Mouse (Mus musculus): Measurements from ENCODE around the gene Arhgap17. TPM values are rescaled to one million over a fixed set of nuclear protein-coding genes. Genes with fewer than 3 reads are reported as not detected.

Arhgap17 gene
- polyA plus RNA-seq, 1 experiment, result 51.0 TPM

- H3K4me1 ChIP-seq, result peaks cover 78% of the 10 kb centered on the region
Observed at GRCm38 (mm10) chr7:123326062-123326461, 43.7 kb downstream of the Arhgap17 start.

GRCm38 (mm10) chr7:123324105-123324504, 45.6 kb downstream of the Arhgap17 start:
- Histone ChIP-seq H3K36me3 (replicated peaks; ENCODE audit: low read length) (peaks cover 89% of the 10 kb centered on the region), H3K9me3 (no peaks in the 10 kb centered on the region), H3K4me3 (replicated peaks) (no peak overlapping the region), H3K27me3 (replicated peaks) (no peaks in the 10 kb centered on the region), H3K4me1 (peaks cover 61% of the 10 kb centered on the region)
- TF ChIP-seq FLI1 (IDR thresholded peaks at IDR 0.05; ENCODE audit: low read length) (no peak), GATA1 (IDR thresholded peaks at IDR 0.05; ENCODE audit: borderline replicate concordance, low read length) (no peak)

More at GRCm38 (mm10) chr7:123326062-123326461, 43.7 kb downstream of the Arhgap17 start:
- no peaks in the 10 kb centered on the region for H3K27me3 ChIP-seq (replicated peaks)
- no peak overlapping the region for H3K4me3 ChIP-seq (replicated peaks)
- TF ChIP-seq GATA1 (IDR thresholded peaks at IDR 0.05; ENCODE audit: borderline replicate concordance, low read length), result no peak
- no peak for TF ChIP-seq FLI1 (IDR thresholded peaks at IDR 0.05; ENCODE audit: low read length)
- no peaks in the 10 kb centered on the region for H3K9me3 ChIP-seq
- H3K36me3 ChIP-seq (replicated peaks; ENCODE audit: low read length), result peaks cover 89% of the 10 kb centered on the region

- Histone ChIP-seq H3K36me3 (replicated peaks; ENCODE audit: low read length) (peaks cover 92% of the 10 kb centered on the region), H3K27me3 (replicated peaks) (no peaks in the 10 kb centered on the region), H3K4me3 (replicated peaks) (no peak overlapping the region), H3K4me1 (peaks cover 58% of the 10 kb centered on the region), H3K9me3 (no peaks in the 10 kb centered on the region)
- TF ChIP-seq FLI1 (IDR thresholded peaks at IDR 0.05; ENCODE audit: low read length) (no peak), GATA1 (IDR thresholded peaks at IDR 0.05; ENCODE audit: borderline replicate concordance, low read length) (no peak)
Observed at GRCm38 (mm10) chr7:123323388-123323787, 46.3 kb downstream of the Arhgap17 start.

- H3K4me1 ChIP-seq, result peaks cover 50% of the 10 kb centered on the region
- H3K36me3 ChIP-seq (replicated peaks; ENCODE audit: low read length), result peaks cover 91% of the 10 kb centered on the region
- H3K4me3 ChIP-seq (replicated peaks), result peak overlapping the region; percentile 48
- H3K9me3 ChIP-seq, result no peaks in the 10 kb centered on the region
- no peaks in the 10 kb centered on the region for H3K27me3 ChIP-seq (replicated peaks)
- no peak for TF ChIP-seq GATA1 (IDR thresholded peaks at IDR 0.05; ENCODE audit: borderline replicate concordance, low read length)
- no peak for TF ChIP-seq FLI1 (IDR thresholded peaks at IDR 0.05; ENCODE audit: low read length)
Observed at GRCm38 (mm10) chr7:123322452-123323121, 47.1 kb downstream of the Arhgap17 start.

GRCm38 (mm10) chr7:123312738-123313137, 57.0 kb downstream of the Arhgap17 start:
- TF ChIP-seq GATA1 (IDR thresholded peaks at IDR 0.05; ENCODE audit: borderline replicate concordance, low read length) (no peak), FLI1 (IDR thresholded peaks at IDR 0.05; ENCODE audit: low read length) (no peak)
- no peaks in the 10 kb centered on the region for H3K9me3 ChIP-seq
- peaks cover 94% of the 10 kb centered on the region for H3K36me3 ChIP-seq (replicated peaks; ENCODE audit: low read length)
- no peaks in the 10 kb centered on the region for H3K27me3 ChIP-seq (replicated peaks)
- H3K4me1 ChIP-seq, result peaks cover 25% of the 10 kb centered on the region
- no peak overlapping the region for H3K4me3 ChIP-seq (replicated peaks)

GRCm38 (mm10) chr7:123311836-123312235, 57.9 kb downstream of the Arhgap17 start:
- peaks cover 25% of the 10 kb centered on the region for H3K4me1 ChIP-seq
- no peaks in the 10 kb centered on the region for H3K9me3 ChIP-seq
- TF ChIP-seq FLI1 (IDR thresholded peaks at IDR 0.05; ENCODE audit: low read length) (no peak), GATA1 (IDR thresholded peaks at IDR 0.05; ENCODE audit: borderline replicate concordance, low read length) (no peak)
- H3K4me3 ChIP-seq (replicated peaks), result peak overlapping the region; percentile 21
- H3K36me3 ChIP-seq (replicated peaks; ENCODE audit: low read length), result peaks cover 94% of the 10 kb centered on the region
- H3K27me3 ChIP-seq (replicated peaks), result no peaks in the 10 kb centered on the region

GRCm38 (mm10) chr7:123307887-123308558, 61.7 kb downstream of the Arhgap17 start:
- Histone ChIP-seq H3K27me3 (replicated peaks) (no peaks in the 10 kb centered on the region), H3K4me1 (peaks cover 23% of the 10 kb centered on the region), H3K36me3 (replicated peaks; ENCODE audit: low read length) (peaks cover 96% of the 10 kb centered on the region), H3K4me3 (replicated peaks) (no peak overlapping the region), H3K9me3 (no peaks in the 10 kb centered on the region)
- TF ChIP-seq FLI1 (IDR thresholded peaks at IDR 0.05; ENCODE audit: low read length) (no peak), GATA1 (IDR thresholded peaks at IDR 0.05; ENCODE audit: borderline replicate concordance, low read length) (no peak)

GRCm38 (mm10) chr7:123307236-123307635, 62.5 kb downstream of the Arhgap17 start:
- Histone ChIP-seq H3K27me3 (replicated peaks) (no peaks in the 10 kb centered on the region), H3K4me3 (replicated peaks) (no peak overlapping the region), H3K9me3 (no peaks in the 10 kb centered on the region), H3K36me3 (replicated peaks; ENCODE audit: low read length) (peaks cover 98% of the 10 kb centered on the region), H3K4me1 (peaks cover 16% of the 10 kb centered on the region)
- TF ChIP-seq GATA1 (IDR thresholded peaks at IDR 0.05; ENCODE audit: borderline replicate concordance, low read length), result no peak
- TF ChIP-seq FLI1 (IDR thresholded peaks at IDR 0.05; ENCODE audit: low read length), result no peak

- TF ChIP-seq GATA1 (IDR thresholded peaks at IDR 0.05; ENCODE audit: borderline replicate concordance, low read length), result no peak
- TF ChIP-seq FLI1 (IDR thresholded peaks at IDR 0.05; ENCODE audit: low read length), result no peak
- Histone ChIP-seq H3K4me1 (peaks cover 1% of the 10 kb centered on the region; the same call in 1 of the 2 replicates), H3K9me3 (no peaks in the 10 kb centered on the region), H3K27me3 (replicated peaks) (no peaks in the 10 kb centered on the region), H3K36me3 (replicated peaks; ENCODE audit: low read length) (peaks cover 84% of the 10 kb centered on the region), H3K4me3 (replicated peaks) (no peak overlapping the region)
Observed at GRCm38 (mm10) chr7:123305397-123305796, 64.3 kb downstream of the Arhgap17 start.

GRCm38 (mm10) chr7:123300258-123300657, 69.5 kb downstream of the Arhgap17 start:
- Histone ChIP-seq H3K4me3 (replicated peaks) (no peak overlapping the region), H3K36me3 (replicated peaks; ENCODE audit: low read length) (peaks cover 86% of the 10 kb centered on the region), H3K9me3 (no peaks in the 10 kb centered on the region), H3K27me3 (replicated peaks) (no peaks in the 10 kb centered on the region), H3K4me1 (peaks cover 3% of the 10 kb centered on the region; the same call in 1 of the 2 replicates)
- TF ChIP-seq GATA1 (IDR thresholded peaks at IDR 0.05; ENCODE audit: borderline replicate concordance, low read length), result no peak
- TF ChIP-seq FLI1 (IDR thresholded peaks at IDR 0.05; ENCODE audit: low read length), result no peak

All from megakaryocyte, embryonic 14.5 days (primary cell).